Mouse (Mus musculus) MEL (cell line): ENCODE results near the gene Foxi3. TPM values are rescaled to one million over a fixed set of nuclear protein-coding genes. Genes with fewer than 3 reads are reported as not detected.

ENCODE experiments used
- DNase-seq: peaks from one replicate; pipeline ENCODE4 v3.0.0; 2011; ENCODE audit warnings: low read depth, low spot score
- H3K27ac ChIP-seq: 2 replicates; pipeline ENCODE4 v1.5.1; 2012; ENCODE audit warnings: low read depth, mild to moderate bottlenecking, control low read depth, low read length, moderate library complexity; ENCODE audit not compliant: control insufficient read depth
- H3K27me3 ChIP-seq, 2 experiments: fragments of 150-350 bp in 1 of 2; sonication (generic) in 1 of 2; 2 replicates each; pipeline ENCODE4 v1.6.1; 2012; ENCODE audit warnings: low read length in 2 of 2, mild to moderate bottlenecking in 2 of 2, improper control_type of control experiment in 1 of 2, moderate library complexity in 1 of 2; ENCODE audit not compliant: insufficient read depth in 2 of 2, control insufficient read depth in 1 of 2
- H3K36me3 ChIP-seq, 2 experiments: 2 replicates each; pipeline ENCODE4 v1.6.1; 2012 to 2014; ENCODE audit warnings: low read length in 2 of 2, improper control_type of control experiment in 1 of 2, inconsistent platforms in 1 of 2, mild to moderate bottlenecking in 1 of 2; ENCODE audit not compliant: insufficient read depth in 2 of 2, control insufficient read depth in 1 of 2
- H3K4me1 ChIP-seq, 2 experiments: fragments of 150-350 bp in 1 of 2; sonication (generic) in 1 of 2; 2 replicates each; pipeline ENCODE4 v1.6.1; 2012; ENCODE audit warnings: low read length in 2 of 2, improper control_type of control experiment in 1 of 2, mild to moderate bottlenecking in 1 of 2; ENCODE audit not compliant: insufficient read depth in 2 of 2, control insufficient read depth in 1 of 2
- H3K4me3 ChIP-seq, 2 experiments: fragments of 150-350 bp in 1 of 2; sonication (generic) in 1 of 2; 2 replicates each; pipeline ENCODE4 v1.5.1; 2012; ENCODE audit warnings: low read depth in 2 of 2, low read length in 2 of 2, mild to moderate bottlenecking in 2 of 2, moderate library complexity in 2 of 2, control low read depth in 1 of 2, improper control_type of control experiment in 1 of 2; ENCODE audit not compliant: control insufficient read depth in 1 of 2, insufficient read depth in 1 of 2
- H3K79me2 ChIP-seq: 2 replicates; pipeline ENCODE4 v1.6.1; 2012; ENCODE audit warnings: mild to moderate bottlenecking, low read length, moderate library complexity; ENCODE audit not compliant: control insufficient read depth, poor library complexity, insufficient read depth
- H3K9ac ChIP-seq: 2 replicates; pipeline ENCODE4 v1.6.1; 2012; ENCODE audit warnings: low read depth, mild to moderate bottlenecking, control low read depth, low read length, moderate library complexity; ENCODE audit not compliant: control insufficient read depth, poor library complexity, severe bottlenecking
- H3K9me3 ChIP-seq: fragments of 150-350 bp; sonication (generic); replicated peaks from 2 replicates; pipeline ENCODE4 v1.6.1; 2012; ENCODE audit warnings: mild to moderate bottlenecking, low read length, improper control_type of control experiment, moderate library complexity; ENCODE audit not compliant: insufficient read depth
- E2F4 ChIP-seq: IDR thresholded peaks from 2 replicates; pipeline ENCODE4 v1.6.1; 2011; ENCODE audit warnings: low read depth, low read length, improper control_type of control experiment, borderline replicate concordance
- ELF1 ChIP-seq: IDR thresholded peaks from 2 replicates; pipeline ENCODE4 v1.6.1; 2014; ENCODE audit warnings: low read depth, mild to moderate bottlenecking, inconsistent platforms, low read length, improper control_type of control experiment, moderate library complexity
- EP300 ChIP-seq, 2 experiments: IDR thresholded peaks; 2 replicates each; pipeline ENCODE4 v1.6.1; 2011; ENCODE audit warnings: improper control_type of control experiment in 2 of 2, low read length in 2 of 2, low read depth in 1 of 2, mild to moderate bottlenecking in 1 of 2
- ETS1 ChIP-seq: IDR thresholded peaks from 2 replicates; pipeline ENCODE4 v1.6.1; 2012; ENCODE audit warnings: low read depth, mild to moderate bottlenecking, inconsistent platforms, low read length, improper control_type of control experiment, moderate library complexity
- GATA1 ChIP-seq: IDR thresholded peaks from 2 replicates; pipeline ENCODE4 v1.6.1; 2011; ENCODE audit warnings: low read depth, low read length, improper control_type of control experiment
- JUND ChIP-seq: IDR thresholded peaks from 2 replicates; pipeline ENCODE4 v1.6.1; 2011; ENCODE audit warnings: low read depth, mild to moderate bottlenecking, improper control_type of control experiment, low read length
- MAFK ChIP-seq: IDR thresholded peaks from 2 replicates; pipeline ENCODE4 v1.6.1; 2011; ENCODE audit warnings: low read depth, mild to moderate bottlenecking, low read length, improper control_type of control experiment, borderline replicate concordance
- MAX ChIP-seq: IDR thresholded peaks from 2 replicates; pipeline ENCODE4 v1.6.1; 2011; ENCODE audit warnings: low read length, improper control_type of control experiment
- MAZ ChIP-seq: IDR thresholded peaks from 2 replicates; pipeline ENCODE4 v1.6.1; 2012; ENCODE audit warnings: low read depth, mild to moderate bottlenecking, inconsistent platforms, low read length, improper control_type of control experiment
- MYB ChIP-seq: IDR thresholded peaks from 2 replicates; pipeline ENCODE4 v1.6.1; 2011; ENCODE audit warnings: mild to moderate bottlenecking, low read depth, low read length, improper control_type of control experiment
- NRF1 ChIP-seq: IDR thresholded peaks from 2 replicates; pipeline ENCODE4 v1.6.1; 2014; ENCODE audit warnings: low read depth, mild to moderate bottlenecking, inconsistent platforms, low read length, improper control_type of control experiment, moderate library complexity; ENCODE audit not compliant: poor library complexity, insufficient read depth, severe bottlenecking
- POLR2A ChIP-seq, 2 experiments: IDR thresholded peaks; 2 replicates each; pipeline ENCODE4 v1.6.1; 2011 to 2012; ENCODE audit warnings: low read length in 2 of 2, mild to moderate bottlenecking in 2 of 2, control low read depth in 1 of 2, improper control_type of control experiment in 1 of 2, low read depth in 1 of 2, moderate library complexity in 1 of 2; ENCODE audit not compliant: control insufficient read depth in 1 of 2, insufficient read depth in 1 of 2, poor library complexity in 1 of 2
- POLR2AphosphoS2 ChIP-seq: IDR thresholded peaks from 2 replicates; pipeline ENCODE4 v1.6.1; 2011; ENCODE audit warnings: low read length, improper control_type of control experiment
- POLR2AphosphoS5 ChIP-seq: IDR thresholded peaks from 2 replicates; pipeline ENCODE4 v1.6.1; 2012; ENCODE audit warnings: low read depth, borderline replicate concordance, mild to moderate bottlenecking, inconsistent platforms, low read length, moderate library complexity, mixed read lengths
- RAD21 ChIP-seq: IDR thresholded peaks from 2 replicates; pipeline ENCODE4 v1.6.1; 2011; ENCODE audit warnings: mild to moderate bottlenecking, low read depth, low read length, improper control_type of control experiment
- RCOR1 ChIP-seq: IDR thresholded peaks from 2 replicates; pipeline ENCODE4 v1.6.1; 2012; ENCODE audit warnings: low read depth, mild to moderate bottlenecking, inconsistent platforms, low read length, improper control_type of control experiment
- SIN3A ChIP-seq: IDR thresholded peaks from 2 replicates; pipeline ENCODE4 v1.6.1; 2012; ENCODE audit warnings: low read length, improper control_type of control experiment, inconsistent platforms
- SMC3 ChIP-seq: IDR thresholded peaks from 2 replicates; pipeline ENCODE4 v1.6.1; 2011; ENCODE audit warnings: low read depth, low read length, improper control_type of control experiment
- TBP ChIP-seq: IDR thresholded peaks from 2 replicates; pipeline ENCODE4 v1.8.0; 2011; ENCODE audit warnings: low read depth, low read length, improper control_type of control experiment
- TCF12 ChIP-seq: IDR thresholded peaks from 2 replicates; pipeline ENCODE4 v1.6.1; 2014; ENCODE audit warnings: low read depth, mild to moderate bottlenecking, inconsistent platforms, low read length, improper control_type of control experiment, moderate library complexity
- UBTF ChIP-seq: IDR thresholded peaks from 2 replicates; pipeline ENCODE4 v1.6.1; 2012; ENCODE audit warnings: low read depth, mild to moderate bottlenecking, inconsistent platforms, low read length, improper control_type of control experiment, moderate library complexity, borderline replicate concordance; ENCODE audit not compliant: insufficient read depth
- USF1 ChIP-seq: IDR thresholded peaks from 2 replicates; pipeline ENCODE4 v1.6.1; 2014; ENCODE audit warnings: low read depth, mild to moderate bottlenecking, inconsistent platforms, low read length, improper control_type of control experiment, moderate library complexity
- ZC3H11A ChIP-seq: IDR thresholded peaks from 2 replicates; pipeline ENCODE4 v1.6.1; 2012; ENCODE audit warnings: low read depth, mild to moderate bottlenecking, inconsistent platforms, low read length, improper control_type of control experiment
- ZKSCAN1 ChIP-seq: IDR thresholded peaks from 2 replicates; pipeline ENCODE4 v1.6.1; 2012; ENCODE audit warnings: low read depth, mild to moderate bottlenecking, inconsistent platforms, low read length, improper control_type of control experiment, moderate library complexity
- ZNF384 ChIP-seq: IDR thresholded peaks from 2 replicates; pipeline ENCODE4 v1.6.1; 2012; ENCODE audit warnings: low read depth, mild to moderate bottlenecking, inconsistent platforms, low read length, improper control_type of control experiment
- polyA plus RNA-seq, 2 experiments: library from polyadenylated mRNA; stranded (reverse) in 1 of 2; unstranded in 1 of 2; fragments of >175 nt in 1 of 2; fragments of >200 nt in 1 of 2; gene quantifications; 2 replicates each; pipeline versions ENCODE4 v1.2.1 to v1.2.4; 2012; ENCODE audit warnings: low replicate concordance in 2 of 2, low read depth in 1 of 2; ENCODE audit not compliant: insufficient read length in 2 of 2, insufficient read depth in 1 of 2, missing spikeins in 1 of 2
- total RNA-seq: library from RNA; depleted of rRNA; stranded (reverse); fragments of 300-350 nt; gene quantifications from 2 replicates; pipeline ENCODE4 v1.2.3, GENCODE M21; 2012; rRNA removed

Gene Foxi3
- total RNA-seq = not detected in 2 replicates
- polyA plus RNA-seq = not detected

DNA sequence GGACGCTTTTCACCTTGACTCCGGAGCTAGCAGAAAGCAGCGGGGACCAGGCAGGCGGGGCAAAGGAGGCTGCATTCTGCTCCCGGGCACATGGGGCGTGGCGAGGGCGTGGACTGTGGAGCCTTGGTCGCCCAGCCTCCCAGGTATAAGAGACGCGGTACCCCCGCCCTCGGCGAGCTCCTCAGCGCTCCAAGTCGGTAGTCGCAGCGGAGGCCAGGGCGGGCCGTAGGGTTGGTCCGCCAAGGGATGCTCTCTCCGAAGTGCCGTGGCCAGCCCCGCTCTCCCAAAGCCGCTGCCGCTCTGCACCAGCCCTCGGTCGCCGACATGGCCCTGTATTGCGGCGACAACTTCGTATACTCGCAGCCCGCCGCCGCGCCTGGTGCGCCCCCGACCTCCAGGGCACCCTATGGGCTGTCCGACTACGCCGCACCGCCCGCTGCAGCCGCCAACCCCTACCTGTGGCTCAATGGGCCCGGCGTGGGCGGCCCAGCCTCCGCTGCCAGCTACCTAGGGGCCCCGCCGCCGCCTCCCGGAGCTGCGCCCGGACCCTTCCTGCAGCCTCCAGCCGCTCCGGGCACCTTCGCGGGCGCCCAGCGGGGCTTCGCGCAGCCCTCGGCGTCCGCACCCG is at the start of gene Foxi3:
Foxi3 (plus strand) TSS at position 247 of the 628 bp plus-strand sequence.
- H3K9ac ChIP-seq = no peak within 1 kb of the TSS
- no peak within 1 kb of the TSS for H3K27ac ChIP-seq
- H3K36me3 ChIP-seq = no peaks in the 10 kb centered on the region
- H3K4me3 ChIP-seq = no peak within 1 kb of the TSS
- DNase-seq = no peak
- no peaks in the 10 kb centered on the region for H3K9me3 ChIP-seq
- H3K4me1 ChIP-seq = no peaks in the 10 kb centered on the region
- H3K27me3 ChIP-seq = peaks cover 0 to 5% of the 10 kb centered on the region in 2 experiments; a peak in 2 of 4 replicates
- TF ChIP-seq NRF1 (no peak), MAZ (no peak), MYB (no peak), GATA1 (no peak), JUND (no peak), USF1 (no peak), EP300 (IDR thresholded peaks at IDR 0.05; ENCODE audit: low read depth in 1 of 2, low read length in 2 of 2) (no peak), MAX (no peak)
- no peaks in the 10 kb centered on the region for H3K79me2 ChIP-seq

- Histone ChIP-seq H3K4me3 (no peak overlapping the region), H3K27me3 (peaks cover 0 to 2% of the 10 kb centered on the region in 2 experiments; a peak in 2 of 4 replicates), H3K27ac (no peak overlapping the region), H3K9me3 (no peaks in the 10 kb centered on the region), H3K36me3 (no peaks in the 10 kb centered on the region; a peak in 1 of 4 replicates), H3K4me1 (no peaks in the 10 kb centered on the region), H3K9ac (no peak overlapping the region), H3K79me2 (no peaks in the 10 kb centered on the region)
- no peak for TF ChIP-seq POLR2A (IDR thresholded peaks at IDR 0.05; ENCODE audit: control insufficient read depth in 1 of 2, insufficient read depth in 1 of 2, low read depth in 1 of 2, low read length in 2 of 2, poor library complexity in 1 of 2)
- no peak for TF ChIP-seq UBTF
- TF ChIP-seq ELF1 = no peak
- TF ChIP-seq ZC3H11A = no peak
- TF ChIP-seq SIN3A = no peak
- no peak for TF ChIP-seq RCOR1
- TF ChIP-seq SMC3 = no peak
- no peak for TF ChIP-seq POLR2AphosphoS5
- TF ChIP-seq TBP = no peak
- TF ChIP-seq E2F4 = no peak
- no peak for TF ChIP-seq ETS1
- no peak for TF ChIP-seq MAX
- no peak for TF ChIP-seq MAFK
- TF ChIP-seq ZNF384 = no peak
- no peak for TF ChIP-seq TCF12
- no peak for TF ChIP-seq RAD21
- TF ChIP-seq ZKSCAN1 = no peak
- TF ChIP-seq POLR2AphosphoS2 = no peak
- DNase-seq = no peak
Measured at GRCm38 (mm10) chr6:70909572-70909971, 46.8 kb upstream of the Foxi3 start.
